Mouse (Mus musculus) heart, embryonic 11.5 days (tissue): ENCODE measurements around the gene Nfe2l2. TPM values are rescaled to one million over a fixed set of nuclear protein-coding genes. Genes with fewer than 3 reads are reported as not detected.
"Not testable (repeated sequence)": the region's sequence is repeated elsewhere in the genome, so short reads cannot be mapped to it uniquely, and the experiment has no call there.

Experiments
- ATAC-seq: fragments of 200-750 bp; cut with Nextera tagmentation; replicated peaks from 2 replicates; pipeline ENCODE4 v1.8.0; 2017; ENCODE audit warnings: moderate library complexity; ENCODE audit not compliant: insufficient number of reproducible peaks, low FRiP score, low TSS enrichment
- H3K27ac ChIP-seq: fragments of 300-500 bp; sonication (generic); 2 replicates; pipeline ENCODE4 v1.5.1; 2014; ENCODE audit warnings: mild to moderate bottlenecking, low read depth, low read length
- H3K27me3 ChIP-seq: fragments of 300-500 bp; sonication (generic); 2 replicates; pipeline ENCODE4 v1.6.1; 2014; ENCODE audit warnings: mild to moderate bottlenecking, low read length, mixed read lengths; ENCODE audit not compliant: control insufficient read depth, insufficient read depth
- H3K36me3 ChIP-seq: fragments of 300-500 bp; sonication (generic); 2 replicates; pipeline ENCODE4 v1.6.1; 2014; ENCODE audit warnings: mild to moderate bottlenecking, low read length, moderate library complexity, mixed read lengths; ENCODE audit not compliant: control insufficient read depth, insufficient read depth
- H3K4me1 ChIP-seq: fragments of 300-500 bp; sonication (generic); 2 replicates; pipeline ENCODE4 v1.6.1; 2014; ENCODE audit warnings: low read length; ENCODE audit not compliant: control insufficient read depth, insufficient read depth
- H3K4me2 ChIP-seq: fragments of 300-500 bp; sonication (generic); 2 replicates; pipeline ENCODE4 v1.6.1; 2014; ENCODE audit warnings: mild to moderate bottlenecking, moderate library complexity
- H3K4me3 ChIP-seq: fragments of 300-500 bp; sonication (generic); 2 replicates; pipeline ENCODE4 v1.5.1; 2014; ENCODE audit warnings: low read depth, low read length
- H3K9ac ChIP-seq: fragments of 300-500 bp; sonication (generic); 2 replicates; pipeline ENCODE4 v1.6.1; 2014; ENCODE audit warnings: mild to moderate bottlenecking, low read depth, low read length, moderate library complexity
- H3K9me3 ChIP-seq: fragments of 300-500 bp; sonication (generic); replicated peaks from 2 replicates; pipeline ENCODE4 v1.6.1; 2016; ENCODE audit warnings: low read length; ENCODE audit not compliant: control insufficient read depth
- WGBS: fragments of 180-500 bp; shearing (Covaris S2); extraction: QIAGEN DNeasy Blood & Tissue Kit; methylation state at CpG from one replicate; pipeline ENCODE4 v1.1.7; 2014; ENCODE audit not compliant: insufficient replicate concordance; 5-methylcytosine and 5-hydroxymethylcytosine counted together
- polyA plus RNA-seq: library from polyadenylated mRNA; unstranded; fragments of >200 nt; fragmentation: Nextera tagmentation; extraction: Ambion mirVana; gene quantifications from 2 replicates; pipeline ENCODE4 v1.2.1, GENCODE M21; 2014

The Nfe2l2 gene
- polyA plus RNA-seq, 1 experiment from 2014 or later = 46.7 TPM

DNA sequence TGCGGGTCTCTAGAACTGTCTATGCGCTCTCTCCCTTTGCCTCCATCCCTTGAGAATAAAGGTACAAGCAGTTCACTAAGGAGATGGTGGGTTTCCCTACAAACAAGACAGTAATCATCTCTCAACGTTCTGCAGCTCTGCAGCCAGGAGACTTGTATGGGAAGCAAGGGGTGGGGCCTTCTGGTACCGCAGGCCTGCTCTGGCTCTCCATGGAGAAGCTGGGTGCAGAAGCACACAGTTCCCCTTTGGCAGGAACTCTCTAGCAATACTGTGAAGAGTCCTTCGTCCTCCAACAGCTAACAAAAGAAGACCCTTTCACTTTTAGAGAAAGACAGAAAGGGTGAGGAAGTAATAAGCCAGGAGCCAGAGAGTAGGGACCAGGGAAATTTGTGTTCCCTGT lies 8.1 kb downstream of the Nfe2l2 start:
- Histone ChIP-seq H3K27me3 (no peaks in the 10 kb centered on the region), H3K4me2 (no peak overlapping the region), H3K9ac (no peak overlapping the region), H3K36me3 (no peaks in the 10 kb centered on the region), H3K4me3 (no peak overlapping the region), H3K27ac (no peak overlapping the region), H3K9me3 (no peaks in the 10 kb centered on the region), H3K4me1 (peaks cover 64% of the 10 kb centered on the region)
- no peak for ATAC-seq
- WGBS = 52% methylated on average over 5 of the region's 5 CpGs

DNA sequence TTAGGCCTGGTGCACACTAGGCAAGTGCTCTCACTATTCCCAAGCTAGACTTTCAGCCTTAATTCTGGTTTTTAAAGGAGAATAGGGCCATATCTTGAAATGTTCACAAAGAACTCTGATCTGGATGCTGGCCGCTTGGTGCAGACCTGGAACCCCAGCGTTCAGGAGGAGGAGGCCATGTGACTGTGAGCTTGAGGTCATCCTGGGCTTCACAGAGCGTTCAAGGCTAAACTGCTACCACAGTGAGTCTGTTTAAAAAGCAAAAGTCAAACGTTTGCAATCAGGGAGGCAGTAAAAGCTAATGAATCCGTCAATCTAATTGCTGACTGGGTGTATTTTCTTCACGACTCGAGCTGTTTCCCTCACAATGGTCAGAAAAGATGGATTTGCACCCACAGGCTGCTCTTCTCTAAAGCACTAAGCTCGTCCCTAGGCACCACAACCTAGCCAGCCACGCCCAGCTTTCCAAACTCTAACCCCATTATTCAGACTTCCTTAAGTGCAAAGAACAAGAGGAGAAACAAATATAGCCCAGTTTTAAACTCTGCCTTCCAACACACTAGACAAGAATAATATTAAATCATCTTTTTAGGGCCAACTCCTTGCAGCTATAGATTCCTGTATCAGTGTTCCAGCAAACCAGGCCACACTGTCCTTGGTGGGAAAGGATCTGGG lies 8.6 kb downstream of the Nfe2l2 start:
- no peak overlapping the region for H3K4me2 ChIP-seq
- H3K27me3 ChIP-seq = no peaks in the 10 kb centered on the region
- no peak overlapping the region for H3K9ac ChIP-seq
- H3K4me1 ChIP-seq = peaks cover 63% of the 10 kb centered on the region
- WGBS = 66% methylated on average over 9 of the region's 9 CpGs
- H3K4me3 ChIP-seq = no peak overlapping the region
- no peak overlapping the region for H3K27ac ChIP-seq
- no peaks in the 10 kb centered on the region for H3K36me3 ChIP-seq
- no peaks in the 10 kb centered on the region for H3K9me3 ChIP-seq
- ATAC-seq = no peak

DNA sequence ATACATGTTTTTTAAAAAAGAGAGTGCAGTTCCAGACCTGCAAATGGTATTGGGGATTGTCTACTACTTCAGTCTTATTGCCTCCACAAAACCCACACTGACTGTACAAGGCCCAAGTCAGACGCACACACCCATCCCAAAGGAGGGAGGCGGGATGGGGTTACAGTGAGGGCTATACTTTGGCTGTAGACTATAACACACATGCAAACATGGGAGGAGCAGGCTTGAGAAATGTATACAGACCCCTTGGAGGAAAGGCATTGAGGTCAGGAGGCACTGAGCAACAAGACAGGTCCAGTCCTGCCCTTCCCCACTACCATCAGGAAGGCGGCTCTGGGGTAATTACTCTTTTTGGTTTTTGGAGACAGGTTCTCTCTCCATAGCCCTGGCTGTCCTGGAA lies 9.5 kb downstream of the Nfe2l2 start:
- not testable (repeated sequence) for H3K4me2 ChIP-seq, H3K27me3 ChIP-seq, H3K36me3 ChIP-seq, H3K4me3 ChIP-seq, H3K9me3 ChIP-seq, H3K9ac ChIP-seq, H3K27ac ChIP-seq, ATAC-seq
- WGBS = 92% methylated on average over 3 of the region's 3 CpGs
- H3K4me1 ChIP-seq = peaks cover 60% of the 10 kb centered on the region

DNA sequence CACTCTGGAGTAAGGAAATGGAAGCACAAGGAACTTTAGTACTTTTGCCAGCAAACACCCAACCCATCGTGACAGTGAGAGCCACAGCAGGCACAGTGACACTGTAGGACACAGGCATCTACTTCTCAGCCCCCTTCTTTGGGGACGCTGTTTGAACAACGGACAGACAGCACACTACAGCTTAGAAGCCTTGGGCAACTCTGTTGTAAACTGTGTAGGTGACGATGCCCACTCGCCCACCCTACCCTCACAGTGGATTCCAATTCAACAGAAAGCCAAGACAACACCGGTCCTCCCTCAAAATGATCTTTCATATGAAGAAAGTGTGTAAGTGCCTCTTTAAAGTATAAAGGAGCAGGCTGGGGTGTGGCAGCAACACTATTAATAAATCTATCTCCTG lies 12.1 kb downstream of the Nfe2l2 start:
- 87% methylated on average over 6 of the region's 6 CpGs for WGBS
- peaks cover 54% of the 10 kb centered on the region for H3K4me1 ChIP-seq

GRCm38 (mm10) chr2:75691316-75691715 lies 13.1 kb downstream of the Nfe2l2 start:
- H3K9ac ChIP-seq = no peak overlapping the region
- H3K4me2 ChIP-seq = no peak overlapping the region; the same call in 1 of the 2 replicates
- 0 out of 2 replicates have a peak overlapping the region, but pooled peaks have one; percentile 29 for H3K27ac ChIP-seq
- no peak overlapping the region for H3K4me3 ChIP-seq
- WGBS = 43% methylated on average over 8 of the region's 8 CpGs
- no peaks in the 10 kb centered on the region for H3K36me3 ChIP-seq
- no peaks in the 10 kb centered on the region for H3K9me3 ChIP-seq
- peaks cover 51% of the 10 kb centered on the region for H3K4me1 ChIP-seq
- no peak for ATAC-seq
- H3K27me3 ChIP-seq = no peaks in the 10 kb centered on the region

More for the DNA sequence above, 12.1 kb downstream of the Nfe2l2 start:
- no peaks in the 10 kb centered on the region for H3K9me3 ChIP-seq
- H3K27ac ChIP-seq = no peak overlapping the region
- 0 out of 2 replicates have a peak overlapping the region, but pooled peaks have one; percentile 18 for H3K9ac ChIP-seq
- H3K4me2 ChIP-seq = no peak overlapping the region
- no peaks in the 10 kb centered on the region for H3K27me3 ChIP-seq
- H3K36me3 ChIP-seq = no peaks in the 10 kb centered on the region
- no peak overlapping the region for H3K4me3 ChIP-seq
- no peak for ATAC-seq

DNA sequence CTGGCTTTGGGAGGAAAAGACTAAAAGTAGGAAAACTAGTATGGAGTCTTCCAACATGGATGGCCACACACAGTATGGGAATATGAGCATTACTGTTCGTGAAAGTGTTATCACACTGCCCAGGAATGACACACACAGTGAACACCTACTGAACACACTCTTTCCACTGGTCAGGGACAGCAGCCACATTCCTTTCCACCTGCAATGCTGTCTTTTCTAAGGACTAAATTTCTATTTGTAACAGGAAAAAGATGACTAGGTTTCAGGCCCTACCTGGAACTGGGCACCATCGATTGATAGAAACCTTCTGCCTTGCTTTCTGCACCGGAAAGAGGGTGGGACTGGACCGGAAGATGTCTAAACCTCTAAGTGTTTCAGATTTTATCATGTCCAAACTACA lies 13.8 kb downstream of the Nfe2l2 start:
- Histone ChIP-seq H3K27ac (no peak overlapping the region), H3K4me1 (peaks cover 51% of the 10 kb centered on the region), H3K27me3 (no peaks in the 10 kb centered on the region), H3K9ac (no peak overlapping the region), H3K4me2 (no peak overlapping the region), H3K9me3 (no peaks in the 10 kb centered on the region), H3K36me3 (no peaks in the 10 kb centered on the region), H3K4me3 (no peak overlapping the region)
- WGBS = 83% methylated on average over 4 of the region's 4 CpGs
- ATAC-seq = no peak

DNA sequence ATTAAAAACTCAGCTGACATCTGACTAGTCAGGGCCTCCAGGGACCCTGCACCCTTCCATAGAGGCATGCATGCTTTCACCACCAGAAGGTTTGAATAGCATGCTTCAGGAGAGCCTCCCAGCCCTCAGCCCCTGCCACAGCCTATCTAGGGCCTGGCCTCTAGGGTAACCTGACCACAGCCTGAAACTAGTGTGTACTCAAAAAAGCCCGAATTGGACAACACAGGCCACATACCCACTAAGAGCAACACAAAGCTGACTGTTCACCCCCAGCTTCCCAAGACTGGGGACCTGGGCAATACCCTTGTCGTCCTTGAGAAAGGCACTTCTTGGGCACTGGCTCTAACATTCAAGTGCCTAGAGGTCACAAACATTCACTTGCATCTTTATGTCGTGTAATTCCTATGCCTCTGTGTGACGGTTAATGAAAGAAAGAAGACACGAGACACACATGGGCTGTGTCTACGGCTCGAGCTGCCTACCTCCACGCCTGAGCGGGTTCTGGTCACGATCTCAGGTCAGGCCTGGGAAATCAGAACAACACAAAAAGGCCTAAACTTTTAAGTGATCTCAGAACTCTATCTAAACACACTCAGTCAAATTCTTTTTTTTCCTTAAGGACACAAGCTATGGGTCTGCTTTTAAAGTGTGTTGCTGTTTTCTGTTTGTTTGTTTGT lies 14.8 kb downstream of the Nfe2l2 start:
- Histone ChIP-seq H3K9ac (no peak overlapping the region), H3K4me1 (peaks cover 51% of the 10 kb centered on the region), H3K4me3 (no peak overlapping the region)

GRCm38 (mm10) chr2:75688901-75689300 lies 15.5 kb downstream of the Nfe2l2 start:
- Histone ChIP-seq H3K27me3 (no peaks in the 10 kb centered on the region), H3K36me3 (no peaks in the 10 kb centered on the region), H3K4me3 (no peak overlapping the region), H3K27ac (no peak overlapping the region), H3K9ac (no peak overlapping the region), H3K4me2 (no peak overlapping the region), H3K9me3 (no peaks in the 10 kb centered on the region), H3K4me1 (peaks cover 51% of the 10 kb centered on the region)
- no peak for ATAC-seq
- WGBS = 86% methylated on average over 1 of the region's 1 CpGs

More for the DNA sequence above, 14.8 kb downstream of the Nfe2l2 start:
- Histone ChIP-seq H3K9me3 (no peaks in the 10 kb centered on the region), H3K27me3 (no peaks in the 10 kb centered on the region), H3K4me2 (no peak overlapping the region), H3K36me3 (no peaks in the 10 kb centered on the region), H3K27ac (0 out of 2 replicates have a peak overlapping the region, but pooled peaks have one; percentile 12)
- ATAC-seq = no peak
- 87% methylated on average over 10 of the region's 10 CpGs for WGBS
